Comparison of ENCODE assay signal across 8 mouse cellular contexts in the genomic region with DNA sequence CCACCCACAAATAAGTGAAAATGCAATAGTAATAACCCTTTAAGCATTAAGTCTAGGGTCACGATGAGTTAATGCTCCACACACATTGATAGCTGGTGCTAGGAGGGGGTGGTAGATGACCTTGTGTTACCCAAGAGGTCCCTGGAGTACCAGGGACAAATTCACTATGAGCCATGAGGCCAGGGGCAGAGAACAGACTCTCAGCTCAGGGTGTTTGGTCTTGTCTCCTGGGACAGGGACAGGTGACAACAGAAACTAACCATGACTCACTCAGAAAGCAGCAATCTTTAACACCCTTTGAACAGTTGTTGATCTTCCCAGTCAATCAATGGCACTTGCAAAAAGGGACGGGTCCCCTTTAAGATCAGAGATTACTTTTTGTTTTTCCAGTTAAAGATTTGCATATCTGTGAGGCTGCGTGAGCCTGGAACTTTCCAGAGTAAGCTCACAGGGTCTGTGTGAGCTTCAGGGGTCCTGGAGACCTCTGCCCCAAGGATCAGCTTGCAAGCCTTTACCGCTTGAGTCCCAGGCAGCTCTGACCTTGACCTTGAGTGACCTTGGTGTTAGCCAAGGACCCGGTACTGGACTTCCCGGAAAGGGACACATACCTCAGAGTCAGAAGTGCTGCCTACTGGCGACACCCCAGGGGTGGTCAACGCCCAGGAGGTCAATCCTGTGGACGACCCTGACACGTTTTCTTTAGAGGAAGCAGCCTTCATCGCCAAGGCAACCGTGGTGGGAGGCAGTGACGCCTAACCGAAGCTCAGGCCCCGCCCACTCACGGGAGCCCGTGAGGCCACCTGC. TPM values are rescaled to one million over a fixed set of nuclear protein-coding genes. Genes with fewer than 3 reads are reported as not detected.
A peak's percentile ranks its signal among the peaks of the same experiment; 100 is the strongest.
DNase-seq lines count a peak whose midpoint lies in the region; ATAC-seq and TF ChIP-seq lines count a peak whose summit lies in the region.

Gene Cabcoco1 (minus strand): TSS at position 758 of the 804 bp plus-strand sequence.

- peak; percentile 35 for TF ChIP-seq CTCF in intestine, postnatal 0 days (IDR thresholded peaks at IDR 0.05; ENCODE audit: low read depth)

- 9% methylated on average over 17 of the region's 17 CpGs for WGBS in intestine, postnatal 0 days

- peak within 1 kb of the TSS; percentile 66 for H3K4me2 ChIP-seq in intestine, postnatal 0 days (replicated peaks; ENCODE audit: low read depth)

- peak within 1 kb of the TSS; percentile 40; the same call in 1 of the 2 replicates for H3K9ac ChIP-seq in intestine, postnatal 0 days (ENCODE audit: low read depth, low read length)

- intact Hi-C loops in left cerebral cortex, postnatal 25 days (cut with DNase I), result no loop called here

- peak within 1 kb of the TSS; percentile 49 for H3K4me3 ChIP-seq in intestine, postnatal 0 days (ENCODE audit: low read depth, low read length)

- H3K4me1 ChIP-seq in intestine, postnatal 0 days (replicated peaks; ENCODE audit: control insufficient read depth, insufficient read depth, low read length), result peaks cover 10% of the 10 kb centered on the region; the same call in 1 of the 2 replicates

- H3K9me3 ChIP-seq in intestine, postnatal 0 days (ENCODE audit: control insufficient read depth), result no peaks in the 10 kb centered on the region

- H3K36me3 ChIP-seq in intestine, postnatal 0 days (ENCODE audit: control insufficient read depth, insufficient read depth), result no peaks in the 10 kb centered on the region

- DNase-seq in WW6 (ENCODE audit: low read depth, low spot score), result peak; percentile 56
- peak; percentile 23 to 36 for DNase-seq in cerebellum, postnatal 4 days (ENCODE audit: low spot score in 2 of 2)
- peak; percentile 95 for DNase-seq in heart, adult 11 months
- peak; percentile 73 to 86 for DNase-seq in left cerebral cortex, postnatal 25 days (ENCODE audit: low spot score in 2 of 2)
- DNase-seq in right cerebral cortex, postnatal 25 days, result peak; percentile 76
- DNase-seq in urinary bladder, postnatal 25 days (ENCODE audit: low spot score), result peak; percentile 53

- H3K27me3 ChIP-seq in intestine, postnatal 0 days (replicated peaks; ENCODE audit: control insufficient read depth, insufficient read depth, low read length), result no peaks in the 10 kb centered on the region

- peak; percentile 89 for ATAC-seq in intestine, postnatal 0 days
- peak; percentile 98 for ATAC-seq in megakaryocyte progenitor cell, adult 5-6 weeks (replicated peaks; ENCODE audit: poor library complexity)

- peak within 1 kb of the TSS; percentile 65; the same call in 1 of the 2 replicates for H3K27ac ChIP-seq in intestine, postnatal 0 days (ENCODE audit: low read depth, low read length)

RNA-seq across cellular contexts. Expression of gene Cabcoco1, which starts in this region (rescaled TPM):
- 3.7 and 4.0 TPM in 2 replicates for polyA plus RNA-seq in intestine, postnatal 0 days (2015; fragmentation: Nextera tagmentation; extraction: Ambion mirVana)
- total RNA-seq in left cerebral cortex, postnatal 25 days (2021), result 1 to 10 TPM; 1.7 to 2.4 TPM
- total RNA-seq in megakaryocyte progenitor cell, adult 5-6 weeks (2015), result 6.7 and 9.3 TPM in 2 replicates
- total RNA-seq in megakaryocyte progenitor cell, adult 5-6 weeks (2017), result 2.6 and 3.2 TPM in 2 replicates

Comparison
In these comparisons a context has a peak if more than half of its experiments do, and no peak if none do; other contexts are left out.
1. Peak in every context shown above with its lines: DNase-seq, ATAC-seq, H3K4me3 ChIP-seq and H3K27ac ChIP-seq.
2. DNase-seq: peak in every context shown above with its lines; median percentile 95 in heart, adult 11 months; 80 in left cerebral cortex, postnatal 25 days; 76 in right cerebral cortex, postnatal 25 days; 56 in WW6; 53 in urinary bladder, postnatal 25 days; 30 in cerebellum, postnatal 4 days.